21 mouse cellular contexts compared by ENCODE assay signal in the genomic region with DNA sequence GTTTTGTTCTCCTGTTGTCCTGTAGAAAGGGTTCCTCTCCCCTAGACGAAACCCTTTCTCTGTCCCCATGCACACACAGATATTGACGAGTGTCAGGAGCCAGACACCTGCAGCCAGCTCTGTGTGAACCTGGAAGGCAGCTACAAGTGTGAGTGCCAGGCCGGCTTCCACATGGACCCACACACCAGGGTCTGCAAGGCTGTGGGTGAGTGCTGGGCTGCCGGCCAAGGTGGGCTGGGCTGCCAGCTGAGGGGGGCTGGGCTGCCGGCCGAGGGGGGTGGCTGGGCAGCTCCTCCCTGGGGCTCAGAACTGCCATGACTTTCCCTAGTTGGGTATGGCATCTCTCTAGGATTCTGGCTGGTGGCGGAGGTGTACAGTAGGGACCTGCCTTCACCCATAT. TPM values are rescaled to one million over a fixed set of nuclear protein-coding genes. Genes with fewer than 3 reads are reported as not detected.
DNase-seq lines count a peak whose midpoint lies in the region; ATAC-seq lines count a peak whose summit lies in the region.
"Had no signal": no experiment of that assay in that cellular context is flagged by ENCODE, and none has a peak within 500 bp of the region (broad histone marks: within the 10 kb centered on the region; RNA-seq: fewer than 3 reads in every experiment).

No protein-coding gene starts in this region.

- no peak overlapping the region for H3K4me2 ChIP-seq in forebrain, embryonic 15.5 days (replicated peaks)
- no peak overlapping the region for H3K4me2 ChIP-seq in forebrain, embryonic 11.5 days (ENCODE audit: low read depth, low read length, severe bottlenecking)
- H3K4me2 ChIP-seq in hindbrain, embryonic 16.5 days (ENCODE audit: low read length), result no peak overlapping the region
- H3K4me2 ChIP-seq in hindbrain, embryonic 13.5 days, result no peak overlapping the region
- H3K4me2 ChIP-seq in liver, embryonic 13.5 days, result no peak overlapping the region
- no peak overlapping the region for H3K4me2 ChIP-seq in liver, embryonic 11.5 days
- H3K4me2 ChIP-seq: liver, embryonic 12.5 days; lung, embryonic 14.5 days; midbrain, embryonic 13.5 days; stomach, embryonic 15.5 days had no signal

- H3K36me3 ChIP-seq in forebrain, embryonic 15.5 days, result peaks cover 84% of the 10 kb centered on the region
- peaks cover 53% of the 10 kb centered on the region for H3K36me3 ChIP-seq in forebrain, embryonic 11.5 days (ENCODE audit: control insufficient read depth, insufficient read depth, low read length)
- peaks cover 76% of the 10 kb centered on the region for H3K36me3 ChIP-seq in hindbrain, embryonic 16.5 days (ENCODE audit: control insufficient read depth, insufficient read depth, low read length)
- H3K36me3 ChIP-seq in hindbrain, embryonic 13.5 days, result peaks cover 89% of the 10 kb centered on the region
- H3K36me3 ChIP-seq in liver, embryonic 13.5 days, result peaks cover 94% of the 10 kb centered on the region
- H3K36me3 ChIP-seq in liver, embryonic 11.5 days (ENCODE audit: control insufficient read depth, insufficient read depth, low read length), result peaks cover 82% of the 10 kb centered on the region

- H3K27me3 ChIP-seq in forebrain, embryonic 15.5 days, result no peaks in the 10 kb centered on the region
- no peaks in the 10 kb centered on the region for H3K27me3 ChIP-seq in forebrain, embryonic 11.5 days (ENCODE audit: control insufficient read depth, insufficient read depth, low read length)
- no peaks in the 10 kb centered on the region for H3K27me3 ChIP-seq in hindbrain, embryonic 16.5 days (replicated peaks; ENCODE audit: control insufficient read depth, insufficient read depth, low read length)
- no peaks in the 10 kb centered on the region for H3K27me3 ChIP-seq in hindbrain, embryonic 13.5 days
- no peaks in the 10 kb centered on the region for H3K27me3 ChIP-seq in liver, embryonic 13.5 days
- H3K27me3 ChIP-seq in liver, embryonic 11.5 days (replicated peaks; ENCODE audit: control insufficient read depth, insufficient read depth, low read length), result no peaks in the 10 kb centered on the region
- H3K27me3 ChIP-seq: liver, embryonic 12.5 days; megakaryocyte, embryonic 14.5 days; midbrain, embryonic 13.5 days; stomach, embryonic 15.5 days had no signal

- no peak overlapping the region for H3K27ac ChIP-seq in forebrain, embryonic 15.5 days (replicated peaks)
- no peak overlapping the region for H3K27ac ChIP-seq in forebrain, embryonic 11.5 days (ENCODE audit: low read depth, low read length)
- H3K27ac ChIP-seq in hindbrain, embryonic 16.5 days (ENCODE audit: low read depth, low read length), result no peak overlapping the region
- H3K27ac ChIP-seq in hindbrain, embryonic 13.5 days, result no peak overlapping the region
- H3K27ac ChIP-seq in liver, embryonic 13.5 days, result 0 out of 2 replicates have a peak overlapping the region, but pooled peaks have one; percentile 4
- no peak overlapping the region for H3K27ac ChIP-seq in liver, embryonic 11.5 days (ENCODE audit: low read depth, low read length)
- H3K27ac ChIP-seq: heart, embryonic 10.5 days; left cerebral cortex, adult 2 months; liver, embryonic 12.5 days; midbrain, embryonic 13.5 days; stomach, embryonic 15.5 days had no signal

- no peak overlapping the region for H3K9ac ChIP-seq in forebrain, embryonic 15.5 days (replicated peaks)
- H3K9ac ChIP-seq in forebrain, embryonic 11.5 days (ENCODE audit: low read length), result no peak overlapping the region
- no peak overlapping the region for H3K9ac ChIP-seq in hindbrain, embryonic 16.5 days (ENCODE audit: low read depth, low read length)
- H3K9ac ChIP-seq in hindbrain, embryonic 13.5 days, result no peak overlapping the region
- H3K9ac ChIP-seq in liver, embryonic 13.5 days, result no peak overlapping the region
- H3K9ac ChIP-seq in liver, embryonic 11.5 days (ENCODE audit: low read depth, low read length), result no peak overlapping the region
- H3K9ac ChIP-seq: liver, embryonic 12.5 days; lung, embryonic 14.5 days; midbrain, embryonic 13.5 days; stomach, embryonic 15.5 days had no signal

- no peak overlapping the region for H3K4me3 ChIP-seq in forebrain, embryonic 15.5 days
- no peak overlapping the region for H3K4me3 ChIP-seq in forebrain, embryonic 11.5 days (ENCODE audit: low read depth, low read length)
- H3K4me3 ChIP-seq in hindbrain, embryonic 16.5 days (ENCODE audit: low read length), result no peak overlapping the region
- no peak overlapping the region for H3K4me3 ChIP-seq in hindbrain, embryonic 13.5 days
- H3K4me3 ChIP-seq in liver, embryonic 13.5 days (replicated peaks), result no peak overlapping the region
- H3K4me3 ChIP-seq in liver, embryonic 11.5 days (ENCODE audit: low read depth, low read length), result no peak overlapping the region
- H3K4me3 ChIP-seq: heart, embryonic 10.5 days; left cerebral cortex, adult 2 months; liver, embryonic 12.5 days; megakaryocyte, embryonic 14.5 days; midbrain, embryonic 13.5 days; stomach, embryonic 15.5 days had no signal

- no peaks in the 10 kb centered on the region for H3K9me3 ChIP-seq in forebrain, embryonic 15.5 days
- H3K9me3 ChIP-seq in forebrain, embryonic 11.5 days (ENCODE audit: control insufficient read depth, low read length), result no peaks in the 10 kb centered on the region
- H3K9me3 ChIP-seq in hindbrain, embryonic 16.5 days (ENCODE audit: control insufficient read depth, low read length), result no peaks in the 10 kb centered on the region
- no peaks in the 10 kb centered on the region for H3K9me3 ChIP-seq in hindbrain, embryonic 13.5 days
- H3K9me3 ChIP-seq in liver, embryonic 13.5 days (replicated peaks), result no peaks in the 10 kb centered on the region
- H3K9me3 ChIP-seq in liver, embryonic 11.5 days (ENCODE audit: control insufficient read depth, low read length), result no peaks in the 10 kb centered on the region
- H3K9me3 ChIP-seq: heart, embryonic 10.5 days; liver, embryonic 12.5 days; megakaryocyte, embryonic 14.5 days; midbrain, embryonic 13.5 days; stomach, embryonic 15.5 days had no signal

- H3K4me1 ChIP-seq in forebrain, embryonic 15.5 days, result no peaks in the 10 kb centered on the region
- H3K4me1 ChIP-seq in forebrain, embryonic 11.5 days (replicated peaks; ENCODE audit: control insufficient read depth, insufficient read depth, low read length), result no peaks in the 10 kb centered on the region
- H3K4me1 ChIP-seq in hindbrain, embryonic 16.5 days (ENCODE audit: control insufficient read depth, insufficient read depth, low read depth, low read length), result no peaks in the 10 kb centered on the region
- no peaks in the 10 kb centered on the region for H3K4me1 ChIP-seq in hindbrain, embryonic 13.5 days (replicated peaks)
- peaks cover 25% of the 10 kb centered on the region for H3K4me1 ChIP-seq in liver, embryonic 13.5 days (replicated peaks)
- peaks cover 7% of the 10 kb centered on the region; the same call in 1 of the 2 replicates for H3K4me1 ChIP-seq in liver, embryonic 11.5 days (replicated peaks; ENCODE audit: control insufficient read depth, insufficient read depth, low read length)
- H3K4me1 ChIP-seq: heart, embryonic 10.5 days; midbrain, embryonic 13.5 days; stomach, embryonic 15.5 days had no signal

- peak; percentile 41; the same call in 1 of the 2 replicates for ATAC-seq in forebrain, embryonic 15.5 days (replicated peaks)
- ATAC-seq in forebrain, embryonic 11.5 days (replicated peaks; ENCODE audit: low FRiP score), result no peak
- ATAC-seq in hindbrain, embryonic 16.5 days, result peak; percentile 54; the same call in 1 of the 2 replicates
- ATAC-seq in hindbrain, embryonic 13.5 days (ENCODE audit: low FRiP score), result no peak
- ATAC-seq in liver, embryonic 13.5 days (ENCODE audit: low read depth), result no peak
- ATAC-seq in liver, embryonic 11.5 days (replicated peaks; ENCODE audit: low FRiP score), result no peak
- ATAC-seq: liver, embryonic 12.5 days; midbrain, embryonic 13.5 days had no signal

- DNase-seq in forebrain, embryonic 11.5 days (ENCODE audit: low spot score), result no peak
- no peak for DNase-seq in liver, embryonic 13.5 days
- DNase-seq in liver, embryonic 11.5 days (ENCODE audit: low spot score), result no peak
- no peak for DNase-seq in kidney, postnatal 25 days
- DNase-seq: adrenal gland, postnatal 10 days; cerebellum, postnatal 36 days; gastrocnemius, postnatal 36 days; kidney, adult 18-20 months; layer of hippocampus, adult 9-11 months; lung, embryonic 14.5 days; lung, postnatal 36 days; thymus, postnatal 25 days had no signal

- 61% methylated on average over 7 of the region's 7 CpGs for WGBS in forebrain, embryonic 15.5 days
- WGBS in forebrain, embryonic 11.5 days, result 93% methylated on average over 7 of the region's 7 CpGs
- WGBS in hindbrain, embryonic 16.5 days, result 89% methylated on average over 7 of the region's 7 CpGs
- WGBS in hindbrain, embryonic 13.5 days, result 87% methylated on average over 7 of the region's 7 CpGs
- WGBS in liver, embryonic 13.5 days (ENCODE audit: insufficient replicate concordance), result 83% methylated on average over 7 of the region's 7 CpGs
- 92% methylated on average over 7 of the region's 7 CpGs for WGBS in liver, embryonic 11.5 days

RNA-seq across cellular contexts. Expression of a gene that starts 15.5 kb away (rescaled TPM):
- polyA plus RNA-seq in forebrain, embryonic 15.5 days (2015; fragmentation: Nextera tagmentation; extraction: Ambion mirVana), result 15.9 and 17.3 TPM in 2 replicates
- polyA plus RNA-seq in forebrain, embryonic 11.5 days (2014; fragmentation: Nextera tagmentation; extraction: Ambion mirVana), result 23.2 and 23.7 TPM in 2 replicates
- polyA plus RNA-seq in hindbrain, embryonic 16.5 days (2015; fragmentation: Nextera tagmentation; extraction: Ambion mirVana), result 15.6 and 17.5 TPM in 2 replicates
- 12.4 and 15.6 TPM in 2 replicates for polyA plus RNA-seq in hindbrain, embryonic 13.5 days (2015; fragmentation: Nextera tagmentation; extraction: Ambion mirVana)
- 18.6 and 22.5 TPM in 2 replicates for polyA plus RNA-seq in liver, embryonic 13.5 days (2015; fragmentation: Nextera tagmentation; extraction: Ambion mirVana)
- polyA plus RNA-seq in liver, embryonic 11.5 days (2014; fragmentation: Nextera tagmentation; extraction: Ambion mirVana), result 18.8 and 23.9 TPM in 2 replicates

RNA-seq across cellular contexts. Expression of a gene that starts 21.3 kb away (rescaled TPM):
- polyA plus RNA-seq in forebrain, embryonic 15.5 days (2015; fragmentation: Nextera tagmentation; extraction: Ambion mirVana), result 41.7 and 55.9 TPM in 2 replicates
- polyA plus RNA-seq in forebrain, embryonic 11.5 days (2014; fragmentation: Nextera tagmentation; extraction: Ambion mirVana), result 138 and 162 TPM in 2 replicates
- polyA plus RNA-seq in hindbrain, embryonic 16.5 days (2015; fragmentation: Nextera tagmentation; extraction: Ambion mirVana), result 21.2 and 26.0 TPM in 2 replicates
- polyA plus RNA-seq in hindbrain, embryonic 13.5 days (2015; fragmentation: Nextera tagmentation; extraction: Ambion mirVana), result 22.0 and 26.4 TPM in 2 replicates
- polyA plus RNA-seq in liver, embryonic 13.5 days (2015; fragmentation: Nextera tagmentation; extraction: Ambion mirVana), result 86.3 and 91.5 TPM in 2 replicates
- polyA plus RNA-seq in liver, embryonic 11.5 days (2014; fragmentation: Nextera tagmentation; extraction: Ambion mirVana), result 151 and 170 TPM in 2 replicates

RNA-seq across cellular contexts. Expression of a gene that starts 59.8 kb away (rescaled TPM):
- polyA plus RNA-seq in forebrain, embryonic 15.5 days (2015; fragmentation: Nextera tagmentation; extraction: Ambion mirVana), result 2.9 and 3.7 TPM in 2 replicates
- polyA plus RNA-seq in forebrain, embryonic 11.5 days (2014; fragmentation: Nextera tagmentation; extraction: Ambion mirVana), result 5.1 and 5.9 TPM in 2 replicates
- polyA plus RNA-seq in hindbrain, embryonic 16.5 days (2015; fragmentation: Nextera tagmentation; extraction: Ambion mirVana), result 3.9 and 4.7 TPM in 2 replicates
- polyA plus RNA-seq in hindbrain, embryonic 13.5 days (2015; fragmentation: Nextera tagmentation; extraction: Ambion mirVana), result 4.7 and 5.0 TPM in 2 replicates
- 2.6 and 3.4 TPM in 2 replicates for polyA plus RNA-seq in liver, embryonic 13.5 days (2015; fragmentation: Nextera tagmentation; extraction: Ambion mirVana)
- 4.7 and 6.7 TPM in 2 replicates for polyA plus RNA-seq in liver, embryonic 11.5 days (2014; fragmentation: Nextera tagmentation; extraction: Ambion mirVana)

Comparison
In these comparisons a context has a peak if more than half of its experiments do, and no peak if none do; other contexts are left out.
1. ATAC-seq: peak in forebrain, embryonic 15.5 days (single experiment) and hindbrain, embryonic 16.5 days (single experiment); none in forebrain, embryonic 11.5 days (single experiment), hindbrain, embryonic 13.5 days (single experiment), liver, embryonic 13.5 days (single experiment) and liver, embryonic 11.5 days (single experiment).